8 mouse cellular contexts compared by ENCODE assay signal in the genomic region with DNA sequence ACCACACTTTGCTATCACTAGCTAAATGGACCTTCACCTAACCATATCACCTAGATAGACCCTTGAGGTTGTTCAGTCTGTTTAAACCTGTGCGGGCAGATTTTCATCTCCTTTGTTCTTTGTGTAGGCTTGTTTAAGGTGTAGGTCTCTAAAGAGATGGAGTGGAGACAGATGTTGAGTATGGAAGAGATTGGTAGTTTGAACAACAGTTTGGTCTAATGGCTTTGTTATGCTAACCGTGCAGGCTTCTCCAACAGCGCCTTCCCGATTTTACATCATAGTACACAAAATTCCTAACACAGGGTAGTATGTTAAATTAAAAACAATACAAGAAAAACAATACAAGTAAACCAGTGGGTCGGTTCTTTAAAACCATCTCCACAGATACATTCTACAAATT. TPM values are rescaled to one million over a fixed set of nuclear protein-coding genes. Genes with fewer than 3 reads are reported as not detected.
DNase-seq lines count a peak whose midpoint lies in the region; ATAC-seq and TF ChIP-seq lines count a peak whose summit lies in the region.

No protein-coding gene starts in this region.

- peaks cover 6% of the 10 kb centered on the region; the same call in 1 of the 2 replicates for H3K4me1 ChIP-seq in lung, embryonic 16.5 days (replicated peaks; ENCODE audit: control insufficient read depth, insufficient read depth, low read length)
- peaks cover 14% of the 10 kb centered on the region for H3K4me1 ChIP-seq in forebrain, embryonic 12.5 days
- H3K4me1 ChIP-seq in intestine, postnatal 0 days (replicated peaks; ENCODE audit: control insufficient read depth, insufficient read depth, low read length): no peaks in the 10 kb centered on the region
- H3K4me1 ChIP-seq in neural tube, embryonic 15.5 days: peaks cover 14% of the 10 kb centered on the region

- TF ChIP-seq CTCF in intestine, postnatal 0 days (IDR thresholded peaks at IDR 0.05; ENCODE audit: low read depth): no peak

- H3K4me3 ChIP-seq in lung, embryonic 16.5 days (ENCODE audit: low read length): peak overlapping the region; percentile 99; the same call in 1 of the 2 replicates
- H3K4me3 ChIP-seq in forebrain, embryonic 12.5 days (replicated peaks): peak overlapping the region; percentile 91; the same call in 1 of the 2 replicates
- H3K4me3 ChIP-seq in intestine, postnatal 0 days (ENCODE audit: low read depth, low read length): peak overlapping the region; percentile 92; the same call in 1 of the 2 replicates
- H3K4me3 ChIP-seq in neural tube, embryonic 15.5 days (replicated peaks): peak overlapping the region; percentile 97

- no peaks in the 10 kb centered on the region for H3K27me3 ChIP-seq in lung, embryonic 16.5 days (ENCODE audit: control insufficient read depth, insufficient read depth, low read depth, low read length)
- H3K27me3 ChIP-seq in forebrain, embryonic 12.5 days: no peaks in the 10 kb centered on the region
- H3K27me3 ChIP-seq in intestine, postnatal 0 days (replicated peaks; ENCODE audit: control insufficient read depth, insufficient read depth, low read length): no peaks in the 10 kb centered on the region
- H3K27me3 ChIP-seq in neural tube, embryonic 15.5 days (replicated peaks): no peaks in the 10 kb centered on the region

- intact Hi-C loops in left cerebral cortex, postnatal 25 days (cut with DNase I): loop anchor here (10.0 kb wide), 1 partner anchor 190 kb away; no protein-coding TSS in a partner anchor

- H3K4me2 ChIP-seq in lung, embryonic 16.5 days (ENCODE audit: low read depth, low read length): peak overlapping the region; percentile 61
- H3K4me2 ChIP-seq in forebrain, embryonic 12.5 days: peak overlapping the region; percentile 58
- H3K4me2 ChIP-seq in intestine, postnatal 0 days (replicated peaks; ENCODE audit: low read depth): peak overlapping the region; percentile 94
- H3K4me2 ChIP-seq in neural tube, embryonic 15.5 days: peak overlapping the region; percentile 62

- no peaks in the 10 kb centered on the region for H3K9me3 ChIP-seq in lung, embryonic 16.5 days (ENCODE audit: control insufficient read depth, low read length)
- no peaks in the 10 kb centered on the region for H3K9me3 ChIP-seq in forebrain, embryonic 12.5 days
- no peaks in the 10 kb centered on the region for H3K9me3 ChIP-seq in intestine, postnatal 0 days (ENCODE audit: control insufficient read depth)
- no peaks in the 10 kb centered on the region for H3K9me3 ChIP-seq in neural tube, embryonic 15.5 days (replicated peaks)

- no peak for DNase-seq in lung, adult 18-20 months
- no peak for DNase-seq in yolk sac, embryonic 10.5 days (ENCODE audit: low spot score)
- DNase-seq in left cerebral cortex, postnatal 25 days (ENCODE audit: low spot score in 2 of 2): no peak
- no peak for DNase-seq in ovary, postnatal 14 days (ENCODE audit: low spot score)

- no peak for ATAC-seq in lung, embryonic 16.5 days (ENCODE audit: low read depth)
- ATAC-seq in forebrain, embryonic 12.5 days (ENCODE audit: low FRiP score): no peak
- ATAC-seq in intestine, postnatal 0 days: no peak
- ATAC-seq in neural tube, embryonic 15.5 days (ENCODE audit: low FRiP score): no peak

- no peaks in the 10 kb centered on the region for H3K36me3 ChIP-seq in lung, embryonic 16.5 days (ENCODE audit: control insufficient read depth, insufficient read depth, low read length)
- no peaks in the 10 kb centered on the region for H3K36me3 ChIP-seq in forebrain, embryonic 12.5 days (replicated peaks)
- no peaks in the 10 kb centered on the region for H3K36me3 ChIP-seq in intestine, postnatal 0 days (ENCODE audit: control insufficient read depth, insufficient read depth)
- no peaks in the 10 kb centered on the region for H3K36me3 ChIP-seq in neural tube, embryonic 15.5 days

- H3K9ac ChIP-seq in lung, embryonic 16.5 days (ENCODE audit: low read length): no peak overlapping the region
- H3K9ac ChIP-seq in forebrain, embryonic 12.5 days: peak overlapping the region; percentile 47; the same call in 1 of the 2 replicates
- peak overlapping the region; percentile 47; the same call in 1 of the 2 replicates for H3K9ac ChIP-seq in intestine, postnatal 0 days (ENCODE audit: low read depth, low read length)
- peak overlapping the region; percentile 45 for H3K9ac ChIP-seq in neural tube, embryonic 15.5 days (replicated peaks)

- 29% methylated on average over 5 of the region's 5 CpGs for WGBS in lung, embryonic 16.5 days
- 32% methylated on average over 5 of the region's 5 CpGs for WGBS in forebrain, embryonic 12.5 days
- WGBS in intestine, postnatal 0 days: 39% methylated on average over 5 of the region's 5 CpGs
- WGBS in neural tube, embryonic 15.5 days: 35% methylated on average over 5 of the region's 5 CpGs

- peak overlapping the region; percentile 96 for H3K27ac ChIP-seq in lung, embryonic 16.5 days (ENCODE audit: low read length)
- H3K27ac ChIP-seq in forebrain, embryonic 12.5 days: peak overlapping the region; percentile 89
- peak overlapping the region; percentile 90; the same call in 1 of the 2 replicates for H3K27ac ChIP-seq in intestine, postnatal 0 days (ENCODE audit: low read depth, low read length)
- H3K27ac ChIP-seq in neural tube, embryonic 15.5 days (replicated peaks): peak overlapping the region; percentile 89

RNA-seq across cellular contexts. Expression of a gene that starts 0.3 kb away (rescaled TPM):
- 12.9 and 15.8 TPM in 2 replicates for polyA plus RNA-seq in lung, embryonic 16.5 days (2015; fragmentation: Nextera tagmentation; extraction: Ambion mirVana)
- polyA plus RNA-seq in forebrain, embryonic 12.5 days (2016; fragmentation: Nextera tagmentation; extraction: Ambion mirVana): 20.3 and 20.7 TPM in 2 replicates
- 5.5 and 5.6 TPM in 2 replicates for polyA plus RNA-seq in intestine, postnatal 0 days (2015; fragmentation: Nextera tagmentation; extraction: Ambion mirVana)
- 18.6 and 21.0 TPM in 2 replicates for polyA plus RNA-seq in neural tube, embryonic 15.5 days (2015; fragmentation: Nextera tagmentation; extraction: Ambion mirVana)
- total RNA-seq in left cerebral cortex, postnatal 25 days (2021): 100 to 1,000 TPM; 106 to 116 TPM
